23 mouse cellular contexts compared by ENCODE assay signal in genomic region chr6:125236341-125236740, GRCm38 (mm10). TPM values are rescaled to one million over a fixed set of nuclear protein-coding genes. Genes with fewer than 3 reads are reported as not detected.
DNase-seq lines count a peak whose midpoint lies in the region; ATAC-seq and TF ChIP-seq lines count a peak whose summit lies in the region.
"Had no signal": no experiment of that assay in that cellular context is flagged by ENCODE, and none has a peak within 500 bp of the region (broad histone marks: within the 10 kb centered on the region; RNA-seq: fewer than 3 reads in every experiment).

No protein-coding gene starts in this region.

- peaks cover 33% of the 10 kb centered on the region for H3K4me1 ChIP-seq in forebrain, embryonic 10.5 days
- peaks cover 8% of the 10 kb centered on the region for H3K4me1 ChIP-seq in forebrain, embryonic 15.5 days
- H3K4me1 ChIP-seq in liver, embryonic 13.5 days (replicated peaks) = peaks cover 34% of the 10 kb centered on the region
- H3K4me1 ChIP-seq in liver, embryonic 11.5 days (replicated peaks; ENCODE audit: control insufficient read depth, insufficient read depth, low read length) = peaks cover 15% of the 10 kb centered on the region
- peaks cover 55% of the 10 kb centered on the region for H3K4me1 ChIP-seq in thymus, adult 2 months (replicated peaks; ENCODE audit: control insufficient read depth, insufficient read depth, low read length)

- ATAC-seq in forebrain, embryonic 15.5 days (replicated peaks) = no peak
- no peak for ATAC-seq in liver, embryonic 13.5 days (ENCODE audit: low read depth)
- ATAC-seq in liver, embryonic 11.5 days (replicated peaks; ENCODE audit: low FRiP score) = no peak
- ATAC-seq: midbrain, embryonic 13.5 days had no signal

- no peak for TF ChIP-seq CTCF in thymus, adult 2 months (IDR thresholded peaks at IDR 0.05; ENCODE audit: borderline replicate concordance, control insufficient read depth, extremely low read depth, insufficient read depth, low read length, poor library complexity)

- no peaks in the 10 kb centered on the region for H3K36me3 ChIP-seq in forebrain, embryonic 10.5 days (replicated peaks)
- H3K36me3 ChIP-seq in forebrain, embryonic 15.5 days = no peaks in the 10 kb centered on the region
- H3K36me3 ChIP-seq in liver, embryonic 13.5 days = no peaks in the 10 kb centered on the region
- H3K36me3 ChIP-seq in liver, embryonic 11.5 days (ENCODE audit: control insufficient read depth, insufficient read depth, low read length) = no peaks in the 10 kb centered on the region
- H3K36me3 ChIP-seq in thymus, adult 2 months (ENCODE audit: control insufficient read depth, insufficient read depth, low read length) = peaks cover 23% of the 10 kb centered on the region
- H3K36me3 ChIP-seq: forebrain, embryonic 12.5 days; heart, embryonic 12.5 days; limb, embryonic 12.5 days; liver, embryonic 15.5 days; lung, embryonic 15.5 days; midbrain, embryonic 13.5 days; neural tube, embryonic 12.5 days had no signal

- 61% methylated on average over 6 of the region's 6 CpGs for WGBS in forebrain, embryonic 10.5 days
- 42% methylated on average over 6 of the region's 6 CpGs for WGBS in forebrain, embryonic 15.5 days
- 72% methylated on average over 6 of the region's 6 CpGs for WGBS in liver, embryonic 13.5 days (ENCODE audit: insufficient replicate concordance)
- 82% methylated on average over 6 of the region's 6 CpGs for WGBS in liver, embryonic 11.5 days
- 5% methylated on average over 6 of the region's 6 CpGs for WGBS in thymus, adult 2 months

- H3K9me3 ChIP-seq in forebrain, embryonic 10.5 days = no peaks in the 10 kb centered on the region
- no peaks in the 10 kb centered on the region for H3K9me3 ChIP-seq in forebrain, embryonic 15.5 days
- H3K9me3 ChIP-seq in liver, embryonic 13.5 days (replicated peaks) = no peaks in the 10 kb centered on the region
- no peaks in the 10 kb centered on the region for H3K9me3 ChIP-seq in liver, embryonic 11.5 days (ENCODE audit: control insufficient read depth, low read length)
- H3K9me3 ChIP-seq: forebrain, embryonic 12.5 days; heart, embryonic 12.5 days; limb, embryonic 12.5 days; liver, embryonic 15.5 days; lung, embryonic 15.5 days; midbrain, embryonic 13.5 days; neural tube, embryonic 12.5 days had no signal

- no peak for TF ChIP-seq POLR2A in thymus, adult 2 months (IDR thresholded peaks at IDR 0.05; ENCODE audit: control insufficient read depth, extremely low read depth, insufficient read depth, low read length, poor library complexity)

- intact Hi-C loops in gastrocnemius, postnatal 14 days (cut with DNase I; ENCODE audit: low total_unique reads) = no loop called here

- peak overlapping the region; percentile 54 for H3K27ac ChIP-seq in forebrain, embryonic 10.5 days
- H3K27ac ChIP-seq in forebrain, embryonic 15.5 days (replicated peaks) = no peak overlapping the region
- H3K27ac ChIP-seq in liver, embryonic 13.5 days = no peak overlapping the region
- H3K27ac ChIP-seq in liver, embryonic 11.5 days (ENCODE audit: low read depth, low read length) = no peak overlapping the region
- peak overlapping the region; percentile 99 for H3K27ac ChIP-seq in thymus, adult 2 months (ENCODE audit: control insufficient read depth, insufficient read depth, low read length)
- H3K27ac ChIP-seq: forebrain, embryonic 12.5 days; gastrocnemius, adult 2 months; hindbrain, embryonic 14.5 days; limb, embryonic 12.5 days; liver, embryonic 15.5 days; lung, embryonic 15.5 days; macrophage; midbrain, embryonic 13.5 days; neural tube, embryonic 12.5 days had no signal

- H3K27me3 ChIP-seq in forebrain, embryonic 10.5 days (ENCODE audit: poor library complexity, severe bottlenecking) = no peaks in the 10 kb centered on the region
- no peaks in the 10 kb centered on the region for H3K27me3 ChIP-seq in forebrain, embryonic 15.5 days
- H3K27me3 ChIP-seq in liver, embryonic 13.5 days = no peaks in the 10 kb centered on the region
- H3K27me3 ChIP-seq in liver, embryonic 11.5 days (replicated peaks; ENCODE audit: control insufficient read depth, insufficient read depth, low read length) = no peaks in the 10 kb centered on the region
- no peaks in the 10 kb centered on the region for H3K27me3 ChIP-seq in thymus, adult 2 months (ENCODE audit: control insufficient read depth, insufficient read depth, low read length)
- H3K27me3 ChIP-seq: forebrain, embryonic 12.5 days; heart, embryonic 12.5 days; limb, embryonic 12.5 days; liver, embryonic 15.5 days; lung, embryonic 15.5 days; midbrain, embryonic 13.5 days; neural tube, embryonic 12.5 days had no signal

- DNase-seq in forebrain, embryonic 10.5 days (ENCODE audit: extremely low spot score, low spot score) = no peak
- no peak for DNase-seq in liver, embryonic 13.5 days
- DNase-seq in liver, embryonic 11.5 days (ENCODE audit: low spot score) = no peak
- peak; percentile 48 for DNase-seq in thymus, adult 2 months
- no peak for DNase-seq in thymus, adult 18-20 months
- peak; percentile 71 for DNase-seq in thymus, postnatal 4 days
- no peak for DNase-seq in gastrocnemius, postnatal 14 days
- DNase-seq: cerebellum, adult 8-10 months; gastrocnemius, adult 2 months; heart, postnatal 4 days; kidney, adult 18-20 months; kidney, postnatal 4 days had no signal

- H3K4me2 ChIP-seq in forebrain, embryonic 15.5 days (replicated peaks) = no peak overlapping the region
- no peak overlapping the region for H3K4me2 ChIP-seq in liver, embryonic 13.5 days
- H3K4me2 ChIP-seq in liver, embryonic 11.5 days = no peak overlapping the region
- H3K4me2 ChIP-seq: forebrain, embryonic 12.5 days; heart, embryonic 12.5 days; hindbrain, embryonic 14.5 days; limb, embryonic 12.5 days; liver, embryonic 15.5 days; lung, embryonic 15.5 days; midbrain, embryonic 13.5 days; neural tube, embryonic 12.5 days had no signal

- H3K4me3 ChIP-seq in forebrain, embryonic 10.5 days = no peak overlapping the region
- no peak overlapping the region for H3K4me3 ChIP-seq in forebrain, embryonic 15.5 days
- H3K4me3 ChIP-seq in liver, embryonic 13.5 days (replicated peaks) = no peak overlapping the region
- H3K4me3 ChIP-seq in liver, embryonic 11.5 days (ENCODE audit: low read depth, low read length) = no peak overlapping the region
- H3K4me3 ChIP-seq in thymus, adult 2 months (ENCODE audit: control insufficient read depth, insufficient read depth, low read length) = peak overlapping the region; percentile 95
- H3K4me3 ChIP-seq: forebrain, embryonic 12.5 days; gastrocnemius, adult 2 months; heart, embryonic 12.5 days; limb, embryonic 12.5 days; liver, embryonic 15.5 days; lung, embryonic 15.5 days; midbrain, embryonic 13.5 days; neural tube, embryonic 12.5 days had no signal

- H3K9ac ChIP-seq in forebrain, embryonic 15.5 days (replicated peaks) = no peak overlapping the region
- H3K9ac ChIP-seq in liver, embryonic 13.5 days = 0 out of 2 replicates have a peak overlapping the region, but pooled peaks have one; percentile 13
- no peak overlapping the region for H3K9ac ChIP-seq in liver, embryonic 11.5 days (ENCODE audit: low read depth, low read length)
- H3K9ac ChIP-seq: forebrain, embryonic 12.5 days; heart, embryonic 12.5 days; hindbrain, embryonic 14.5 days; limb, embryonic 12.5 days; liver, embryonic 15.5 days; lung, embryonic 15.5 days; midbrain, embryonic 13.5 days; neural tube, embryonic 12.5 days had no signal

RNA-seq across cellular contexts. Expression of gene Cd27, which starts 0.5 kb away (rescaled TPM):
- polyA plus RNA-seq in forebrain, embryonic 10.5 days (2016; fragmentation: Nextera tagmentation; extraction: Ambion mirVana) = 1.1 and 1.7 TPM in 2 replicates
- 1.3 and 2.3 TPM in 2 replicates for polyA plus RNA-seq in forebrain, embryonic 15.5 days (2015; fragmentation: Nextera tagmentation; extraction: Ambion mirVana)
- polyA plus RNA-seq in liver, embryonic 13.5 days (2015; fragmentation: Nextera tagmentation; extraction: Ambion mirVana) = 1.6 and 2.1 TPM in 2 replicates
- polyA plus RNA-seq in liver, embryonic 11.5 days (2014; fragmentation: Nextera tagmentation; extraction: Ambion mirVana) = 2.7 and 3.2 TPM in 2 replicates
- polyA plus RNA-seq in thymus, adult 2 months (2012; rRNA removed) = 1,056 and 1,075 TPM in 2 replicates
- total RNA-seq in gastrocnemius, postnatal 14 days (2021) = under 1 TPM in 1 of 2 experiments, not detected in 1; 0.16 TPM
- total RNA-seq: left cerebral cortex, postnatal 14 days had no signal
- polyA plus RNA-seq: macrophage had no signal

RNA-seq across cellular contexts. Expression of gene Tapbpl, which starts 4.7 kb away (rescaled TPM):
- 1.6 and 2.1 TPM in 2 replicates for polyA plus RNA-seq in forebrain, embryonic 10.5 days (2016; fragmentation: Nextera tagmentation; extraction: Ambion mirVana)
- polyA plus RNA-seq in forebrain, embryonic 15.5 days (2015; fragmentation: Nextera tagmentation; extraction: Ambion mirVana) = 3.0 and 3.2 TPM in 2 replicates
- 5.2 TPM in 2 replicates for polyA plus RNA-seq in liver, embryonic 13.5 days (2015; fragmentation: Nextera tagmentation; extraction: Ambion mirVana)
- polyA plus RNA-seq in liver, embryonic 11.5 days (2014; fragmentation: Nextera tagmentation; extraction: Ambion mirVana) = 4.0 TPM in 2 replicates
- 64.2 and 67.6 TPM in 2 replicates for polyA plus RNA-seq in thymus, adult 2 months (2012; rRNA removed)
- total RNA-seq in gastrocnemius, postnatal 14 days (2021) = 1 to 10 TPM; 2.2 to 2.3 TPM

RNA-seq across cellular contexts. Expression of gene Vamp1, which starts 21.0 kb away (rescaled TPM):
- polyA plus RNA-seq in forebrain, embryonic 10.5 days (2016; fragmentation: Nextera tagmentation; extraction: Ambion mirVana) = 3.8 and 4.7 TPM in 2 replicates
- 5.6 and 6.0 TPM in 2 replicates for polyA plus RNA-seq in forebrain, embryonic 15.5 days (2015; fragmentation: Nextera tagmentation; extraction: Ambion mirVana)
- 1.6 and 2.1 TPM in 2 replicates for polyA plus RNA-seq in liver, embryonic 13.5 days (2015; fragmentation: Nextera tagmentation; extraction: Ambion mirVana)
- 1.7 and 2.3 TPM in 2 replicates for polyA plus RNA-seq in liver, embryonic 11.5 days (2014; fragmentation: Nextera tagmentation; extraction: Ambion mirVana)
- 372 and 423 TPM in 2 replicates for polyA plus RNA-seq in thymus, adult 2 months (2012; rRNA removed)
- 10 to 100 TPM; 10.7 to 11.3 TPM for total RNA-seq in gastrocnemius, postnatal 14 days (2021)

RNA-seq across cellular contexts. Expression of gene Mrpl51, which starts 44.7 kb away (rescaled TPM):
- 232 and 239 TPM in 2 replicates for polyA plus RNA-seq in forebrain, embryonic 10.5 days (2016; fragmentation: Nextera tagmentation; extraction: Ambion mirVana)
- 155 and 158 TPM in 2 replicates for polyA plus RNA-seq in forebrain, embryonic 15.5 days (2015; fragmentation: Nextera tagmentation; extraction: Ambion mirVana)
- polyA plus RNA-seq in liver, embryonic 13.5 days (2015; fragmentation: Nextera tagmentation; extraction: Ambion mirVana) = 217 and 225 TPM in 2 replicates
- 287 and 311 TPM in 2 replicates for polyA plus RNA-seq in liver, embryonic 11.5 days (2014; fragmentation: Nextera tagmentation; extraction: Ambion mirVana)
- polyA plus RNA-seq in thymus, adult 2 months (2012; rRNA removed) = 68.1 and 70.7 TPM in 2 replicates
- total RNA-seq in gastrocnemius, postnatal 14 days (2021) = 100 to 1,000 TPM; 214 to 227 TPM

RNA-seq across cellular contexts. Expression of gene Ncapd2, which starts 44.8 kb away (rescaled TPM):
- polyA plus RNA-seq in forebrain, embryonic 10.5 days (2016; fragmentation: Nextera tagmentation; extraction: Ambion mirVana) = 271 and 274 TPM in 2 replicates
- polyA plus RNA-seq in forebrain, embryonic 15.5 days (2015; fragmentation: Nextera tagmentation; extraction: Ambion mirVana) = 98.5 and 99.5 TPM in 2 replicates
- 94.5 and 101 TPM in 2 replicates for polyA plus RNA-seq in liver, embryonic 13.5 days (2015; fragmentation: Nextera tagmentation; extraction: Ambion mirVana)
- polyA plus RNA-seq in liver, embryonic 11.5 days (2014; fragmentation: Nextera tagmentation; extraction: Ambion mirVana) = 150 and 158 TPM in 2 replicates
- 430 and 598 TPM in 2 replicates for polyA plus RNA-seq in thymus, adult 2 months (2012; rRNA removed)
- total RNA-seq in gastrocnemius, postnatal 14 days (2021) = 10 to 100 TPM; 18.4 to 18.7 TPM

Comparison
In these comparisons a context has a peak if more than half of its experiments do, and no peak if none do; other contexts are left out.
1. DNase-seq: peak in thymus, adult 2 months (single experiment) and thymus, postnatal 4 days (single experiment); none in forebrain, embryonic 10.5 days (single experiment), liver, embryonic 13.5 days (single experiment), liver, embryonic 11.5 days (single experiment), thymus, adult 18-20 months (0 of 2) and gastrocnemius, postnatal 14 days (single experiment).
2. H3K27ac ChIP-seq: peak in forebrain, embryonic 10.5 days (single experiment) and thymus, adult 2 months (single experiment); none in forebrain, embryonic 15.5 days (single experiment), liver, embryonic 13.5 days (single experiment) and liver, embryonic 11.5 days (single experiment).
3. RNA of gene Cd27, which starts 0.5 kb away (polyA plus RNA-seq): 1,056 to 1,075 TPM in thymus, adult 2 months; 2.7 to 3.2 TPM in liver, embryonic 11.5 days, 1.6 to 2.1 TPM in liver, embryonic 13.5 days, 1.3 to 2.3 TPM in forebrain, embryonic 15.5 days and 1.1 to 1.7 TPM in forebrain, embryonic 10.5 days; every median in the first group is over 100 times any median in the second.
4. RNA of gene Tapbpl, which starts 4.7 kb away (polyA plus RNA-seq): 64.2 to 67.6 TPM in thymus, adult 2 months; 5.2 TPM in liver, embryonic 13.5 days, 4.0 TPM in liver, embryonic 11.5 days, 3.0 to 3.2 TPM in forebrain, embryonic 15.5 days and 1.6 to 2.1 TPM in forebrain, embryonic 10.5 days; every median in the first group is over 10 times any median in the second.
5. RNA of gene Vamp1, which starts 21.0 kb away (polyA plus RNA-seq): 372 to 423 TPM in thymus, adult 2 months; 5.6 to 6.0 TPM in forebrain, embryonic 15.5 days, 3.8 to 4.7 TPM in forebrain, embryonic 10.5 days, 1.7 to 2.3 TPM in liver, embryonic 11.5 days and 1.6 to 2.1 TPM in liver, embryonic 13.5 days; every median in the first group is over 10 times any median in the second.